Mouse (Mus musculus) layer of hippocampus, postnatal 36 days (tissue): Measurements from ENCODE around the gene Atad2b. TPM values are rescaled to one million over a fixed set of nuclear protein-coding genes. Genes with fewer than 3 reads are reported as not detected.
"Not testable (repeated sequence)": the region's sequence is repeated elsewhere in the genome, so short reads cannot be mapped to it uniquely, and the experiment has no call there.

Source experiments
- DNase-seq, 2 experiments: peaks; one replicate each; pipeline ENCODE4 v3.0.0; 2022
- total RNA-seq, 2 experiments: library from RNA; stranded (reverse); gene quantifications; 2 replicates each; pipeline ENCODE4 v1.2.3; 2021

The Atad2b gene
- total RNA-seq, 2 experiments from 2014 or later, result 36.6 to 38.3 TPM

DNA sequence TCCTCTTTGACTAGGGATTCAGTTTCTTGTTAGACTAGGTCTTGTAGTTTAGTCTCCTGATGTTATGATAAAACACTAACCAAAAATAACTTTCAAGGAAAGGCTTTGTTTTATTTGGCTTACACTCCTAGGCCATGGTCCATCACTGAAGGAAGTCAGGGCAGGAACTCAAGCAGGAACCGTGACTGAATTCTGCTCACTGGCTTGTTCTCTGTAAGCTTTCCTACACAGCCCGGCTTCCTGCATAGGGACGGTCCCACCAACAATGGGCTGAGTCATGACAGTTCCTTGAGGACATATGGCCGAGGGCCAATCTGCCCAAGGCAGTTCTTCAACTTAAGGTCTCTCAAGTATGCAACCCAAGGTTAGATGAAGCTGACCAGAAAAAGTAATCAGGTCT lies 5.4 kb upstream of the Atad2b start:
- DNase-seq, result no peak

DNA sequence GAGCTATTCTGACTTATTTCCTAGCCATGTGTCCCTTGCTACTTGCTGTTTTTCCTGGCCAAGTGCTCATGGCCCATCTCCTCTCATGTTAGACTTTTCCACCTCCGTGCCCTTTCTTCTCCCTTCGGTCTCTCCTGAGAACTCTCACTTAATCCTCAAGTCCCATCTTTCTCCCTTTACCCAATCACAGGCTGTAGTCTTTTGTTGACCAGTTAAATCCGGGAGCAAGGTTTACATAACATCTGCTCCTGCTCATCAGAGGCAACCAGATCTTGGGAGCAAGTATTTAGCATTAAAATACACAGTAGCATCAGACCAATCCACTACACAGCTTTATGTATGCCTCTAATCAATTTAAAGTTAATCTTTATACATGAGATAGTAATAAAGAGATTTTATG lies 2.7 kb upstream of the Atad2b start:
- DNase-seq, result no peak

GRCm38 (mm10) chr12:4914944-4915343 lies 2.2 kb upstream of the Atad2b start:
- no peak for DNase-seq

DNA sequence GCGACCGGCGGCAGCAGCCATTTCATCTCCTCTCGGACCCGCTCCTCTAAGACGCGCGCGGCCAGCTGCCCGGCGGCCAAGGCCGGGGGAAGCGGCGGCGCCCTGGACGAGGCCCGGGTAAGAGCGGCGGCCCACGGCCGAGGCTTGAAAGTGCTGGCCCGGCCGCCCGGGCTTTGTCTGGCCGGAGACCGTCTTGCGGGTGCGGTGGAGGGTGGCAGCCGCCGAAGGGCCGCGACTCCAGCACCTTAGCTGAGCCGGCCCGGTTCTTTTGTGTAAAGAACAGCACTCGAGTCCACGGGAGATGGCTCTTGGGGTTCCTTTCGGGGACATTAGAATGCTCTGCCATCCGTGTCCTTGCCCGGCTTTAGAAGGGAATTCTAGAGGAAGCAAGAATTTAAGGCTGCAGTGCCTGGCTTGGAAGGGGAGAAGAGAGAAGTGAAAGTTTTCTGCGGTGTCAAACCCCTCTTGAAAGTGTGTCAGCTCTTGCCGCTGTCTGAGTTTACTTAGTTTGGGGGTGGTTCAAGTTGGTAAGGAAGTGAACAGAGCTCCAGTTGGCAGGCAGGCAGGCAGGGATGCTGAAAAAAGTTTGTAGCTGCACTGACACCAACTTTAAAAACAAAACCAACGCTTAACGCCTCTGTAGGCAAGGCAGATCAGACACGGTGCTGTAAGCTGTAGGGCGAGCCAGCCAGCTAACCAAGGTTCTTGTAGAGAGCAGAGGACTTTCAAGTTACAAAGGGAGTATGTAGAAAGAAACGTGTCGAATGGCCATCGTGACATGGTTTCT lies 845 bp downstream of the Atad2b start:
- peak in 1 of 2 experiments; percentile 58 for DNase-seq

DNA sequence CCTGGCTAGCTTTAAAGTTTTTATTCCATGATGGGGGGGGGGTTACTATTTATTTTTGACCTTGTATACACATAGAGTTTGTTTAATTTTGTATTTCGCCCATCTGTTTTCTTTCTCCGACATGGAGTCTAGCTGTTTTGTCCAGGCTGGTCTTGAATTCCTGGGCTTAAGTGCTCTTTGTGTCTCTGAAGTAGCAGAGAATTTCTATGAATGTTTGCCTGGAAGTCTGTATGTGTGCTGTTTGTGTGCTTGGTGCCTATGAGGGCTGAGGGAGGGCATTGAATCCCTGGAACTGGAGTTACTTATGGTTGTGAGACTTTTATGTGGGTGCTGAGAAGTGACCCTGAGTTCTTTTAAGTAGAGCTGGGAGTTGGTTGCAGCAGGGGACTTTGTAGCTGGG lies 11.0 kb downstream of the Atad2b start:
- DNase-seq, result no peak

GRCm38 (mm10) chr12:4930820-4931548 lies 13.8 kb downstream of the Atad2b start:
- DNase-seq, result no peak

DNA sequence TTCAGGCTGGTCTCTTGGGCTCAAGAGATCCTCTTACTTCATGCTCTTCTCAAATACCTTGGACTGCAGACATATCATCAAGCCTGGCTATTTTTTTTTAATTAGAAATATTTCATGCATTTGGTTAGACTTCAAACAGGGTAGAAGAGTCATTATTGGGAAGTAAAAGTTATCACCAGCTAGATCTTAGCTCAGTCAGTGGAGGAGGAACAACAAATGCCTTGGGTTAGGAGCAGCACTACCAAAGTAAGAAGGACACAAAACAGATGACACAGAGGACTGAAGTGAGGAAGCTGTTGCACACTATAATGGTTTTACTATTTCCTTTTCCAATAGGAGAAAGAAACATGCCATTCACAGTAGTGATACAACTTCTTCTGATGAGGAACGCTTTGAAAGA lies 35.1 kb downstream of the Atad2b start:
- DNase-seq, result no peak

DNA sequence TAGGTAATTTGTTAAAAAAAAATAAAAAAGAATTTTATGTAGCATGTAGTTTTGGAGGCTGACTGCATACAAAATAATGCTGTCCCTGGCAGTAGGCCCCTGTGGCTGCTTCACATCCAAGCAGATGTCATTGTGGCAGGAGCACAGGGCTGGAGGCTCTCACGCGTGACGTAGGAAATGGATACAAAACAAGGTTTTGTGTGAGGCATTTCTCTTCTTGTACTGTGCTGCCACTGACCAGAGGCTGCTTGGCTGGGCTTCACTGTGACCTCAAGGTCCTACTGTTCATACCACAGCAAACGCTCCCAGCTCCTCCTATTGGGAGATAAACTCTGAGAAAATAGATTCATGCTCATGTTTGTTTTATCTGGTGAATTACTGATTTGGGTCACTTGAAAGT lies 36.0 kb downstream of the Atad2b start:
- DNase-seq, result peak; percentile 10 to 12

DNA sequence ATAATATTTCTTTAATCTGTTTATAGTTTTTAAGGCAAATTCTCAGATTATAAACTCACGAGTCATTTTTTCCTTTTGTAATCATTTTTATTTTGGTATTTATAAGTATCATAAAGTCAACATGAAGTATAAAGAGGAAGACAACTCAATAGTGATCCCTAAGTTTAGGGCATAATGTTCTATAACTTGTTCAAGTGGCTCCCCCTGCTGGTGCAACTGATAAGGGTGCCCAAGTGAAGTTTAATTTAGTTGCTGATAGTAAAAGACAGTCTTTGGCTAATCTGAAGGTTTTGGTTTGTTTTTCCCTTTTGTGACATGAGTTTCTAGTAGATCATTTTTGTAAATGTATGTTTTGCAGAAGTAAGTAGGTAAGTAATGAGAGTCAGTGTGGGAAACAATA lies 55.8 kb downstream of the Atad2b start:
- peak; percentile 31 to 72 for DNase-seq

DNA sequence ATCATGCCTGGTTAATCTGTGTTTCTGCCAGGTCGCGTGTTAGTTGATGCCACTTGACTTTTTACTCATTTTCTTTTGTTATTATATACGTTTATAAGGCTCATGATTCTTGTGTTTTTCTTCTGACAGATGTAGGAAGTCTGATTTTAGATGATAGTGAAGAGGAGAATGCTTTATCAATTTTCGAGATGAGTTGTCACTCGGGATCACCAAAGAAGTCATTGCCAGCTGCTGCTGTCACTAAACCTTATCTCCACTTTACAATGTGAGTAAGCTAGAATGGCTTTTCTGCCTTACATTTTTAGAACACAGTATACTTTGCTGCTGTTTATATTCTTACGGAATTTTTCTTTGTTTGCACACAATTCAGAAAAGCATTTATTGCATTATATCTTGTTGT lies 61.2 kb downstream of the Atad2b start:
- DNase-seq, result no peak

DNA sequence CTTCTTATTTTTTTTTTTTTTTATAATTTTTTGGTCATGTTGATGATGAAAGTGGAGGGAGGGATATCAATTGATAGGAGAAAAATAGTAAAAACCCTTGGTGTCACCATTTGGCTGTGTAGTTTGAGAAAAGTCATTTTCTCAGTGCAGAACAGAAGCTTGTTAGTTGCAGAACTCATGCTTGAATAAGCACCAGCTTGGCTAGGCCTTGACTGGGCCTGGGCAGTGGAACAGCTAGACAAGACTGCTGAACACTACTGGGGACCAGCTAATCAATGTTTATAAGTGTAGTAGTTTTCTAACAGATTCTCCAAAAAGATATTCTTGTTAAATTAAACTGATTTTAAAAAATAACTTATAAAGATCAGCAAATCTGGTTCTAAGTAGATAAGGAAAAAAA lies 79.8 kb downstream of the Atad2b start:
- no peak for DNase-seq

DNA sequence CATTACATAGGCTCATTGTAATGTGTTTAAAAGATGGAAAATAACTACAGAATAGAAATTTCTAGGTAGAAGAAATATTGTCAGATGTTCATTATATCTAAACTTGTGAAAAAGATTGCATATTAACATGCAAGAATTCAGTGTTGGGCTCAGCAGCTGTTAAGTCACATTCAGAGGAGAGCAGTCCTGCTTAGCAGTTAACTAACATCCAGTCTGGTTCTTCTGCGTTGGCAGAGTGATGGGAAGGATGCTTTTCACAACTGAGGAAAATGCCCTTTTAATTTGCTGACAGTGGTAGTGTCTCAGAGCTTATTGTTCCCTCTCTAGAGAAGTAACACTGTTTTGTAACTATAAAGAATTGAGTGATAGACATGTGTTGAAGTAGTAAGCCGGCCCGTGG lies 88.2 kb downstream of the Atad2b start:
- no peak for DNase-seq

- not testable (repeated sequence) for DNase-seq
Measured at GRCm38 (mm10) chr12:5005776-5006175, 88.6 kb downstream of the Atad2b start.

DNA sequence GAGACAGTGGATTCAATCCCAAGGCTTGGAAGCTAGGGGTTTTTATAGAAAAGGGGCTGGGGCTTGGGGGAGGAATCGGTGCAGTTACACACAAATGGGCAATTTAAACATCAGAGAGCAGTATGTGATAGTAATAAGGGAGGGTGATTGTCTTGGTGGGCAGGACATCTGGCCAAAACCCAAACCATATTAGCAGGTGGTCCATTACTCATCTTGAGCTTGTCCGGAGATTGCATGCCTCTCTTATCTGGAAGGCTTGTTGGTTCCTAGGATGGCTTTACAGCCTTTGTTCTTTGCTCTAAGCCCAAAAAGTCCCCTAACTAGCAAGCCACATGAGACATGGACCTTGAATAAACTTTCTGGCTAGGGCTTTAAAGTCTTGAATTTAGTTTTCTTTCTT lies 91.5 kb downstream of the Atad2b start:
- not testable (repeated sequence) for DNase-seq

- DNase-seq, result peak in 1 of 2 experiments; percentile 10
Measured at GRCm38 (mm10) chr12:5025226-5025861, 108.2 kb downstream of the Atad2b start.

DNA sequence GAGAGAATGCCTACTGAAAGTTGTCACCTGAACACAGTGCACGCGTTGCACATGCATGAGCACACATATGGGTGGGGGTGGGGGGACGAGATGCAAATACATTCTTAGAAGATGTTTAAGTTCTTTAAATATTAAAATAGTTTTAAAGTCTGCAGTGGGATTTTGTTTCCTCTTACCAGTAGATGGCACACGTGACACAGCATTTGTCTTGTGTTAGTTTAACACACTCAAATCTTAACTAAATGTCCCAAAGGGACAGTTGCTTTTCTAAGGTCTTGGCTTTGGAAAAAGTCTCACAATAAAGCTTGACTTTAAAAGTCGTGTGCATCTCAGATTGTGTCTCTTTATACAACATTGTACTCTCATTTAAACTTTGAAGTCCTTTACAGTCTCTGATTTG lies 111.9 kb downstream of the Atad2b start:
- DNase-seq, result no peak

GRCm38 (mm10) chr12:5038008-5038407 lies 120.9 kb downstream of the Atad2b start:
- no peak for DNase-seq

DNA sequence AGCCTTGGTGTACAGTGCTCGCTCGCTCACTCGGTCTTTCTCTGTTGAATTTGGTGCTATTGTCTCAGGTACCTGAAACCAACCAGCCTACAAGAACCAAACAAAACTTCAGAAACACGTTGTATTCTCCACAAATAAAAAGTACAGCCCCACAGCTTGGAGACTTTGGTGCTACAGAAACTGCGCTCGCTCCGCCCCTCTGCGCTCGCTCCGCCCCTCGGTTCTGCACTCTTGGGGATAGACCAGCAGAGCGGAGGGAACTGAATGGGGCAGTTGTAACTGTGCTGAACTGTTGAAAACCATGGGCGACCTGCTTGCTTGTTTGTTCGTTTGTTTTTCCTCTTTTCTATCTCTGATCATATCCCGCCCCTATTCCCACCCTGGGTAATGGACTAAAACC lies 127.0 kb downstream of the Atad2b start:
- no peak for DNase-seq

DNA sequence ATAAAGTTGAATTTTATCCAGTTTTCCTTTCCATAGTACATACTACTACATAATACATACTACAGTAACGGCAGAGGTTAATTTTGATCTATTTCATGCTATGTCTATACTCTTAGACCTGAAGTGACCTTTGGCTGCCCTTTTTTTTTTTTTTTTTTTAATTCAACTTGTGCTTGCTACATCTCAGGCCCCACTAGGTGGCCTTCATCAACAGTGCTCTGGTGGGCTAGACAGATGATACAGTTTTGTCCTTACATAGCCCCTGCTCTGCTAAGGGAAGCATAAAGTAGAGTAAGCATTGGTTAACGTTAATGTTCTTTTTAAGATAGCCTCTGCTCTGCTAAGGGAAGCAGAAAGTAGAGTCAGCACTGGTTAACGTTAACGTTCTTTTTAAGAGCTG lies 131.0 kb downstream of the Atad2b start:
- DNase-seq, result no peak

DNA sequence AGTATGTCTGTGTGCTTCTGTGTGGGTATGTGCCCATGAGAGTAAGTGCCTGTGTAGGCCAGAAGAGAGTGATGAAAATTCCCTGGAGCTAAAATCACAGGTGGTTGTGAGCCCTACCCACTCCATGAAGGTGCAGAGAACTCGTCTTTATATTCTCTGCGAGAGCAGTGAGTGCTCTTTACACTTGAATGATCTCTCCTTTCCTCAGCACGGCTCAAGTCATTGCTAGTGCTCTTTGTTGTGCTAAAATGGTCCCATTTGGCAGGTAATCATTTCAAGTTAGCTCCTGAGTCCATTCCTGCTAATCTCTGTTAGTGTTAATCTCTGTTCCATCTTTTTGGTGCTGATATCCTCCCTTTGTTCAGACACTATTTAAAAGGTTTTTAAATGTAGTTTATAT lies 150.4 kb downstream of the Atad2b start:
- no peak for DNase-seq

- DNase-seq, result no peak
Measured at GRCm38 (mm10) chr12:5070131-5070530, 153.0 kb downstream of the Atad2b start.

DNA sequence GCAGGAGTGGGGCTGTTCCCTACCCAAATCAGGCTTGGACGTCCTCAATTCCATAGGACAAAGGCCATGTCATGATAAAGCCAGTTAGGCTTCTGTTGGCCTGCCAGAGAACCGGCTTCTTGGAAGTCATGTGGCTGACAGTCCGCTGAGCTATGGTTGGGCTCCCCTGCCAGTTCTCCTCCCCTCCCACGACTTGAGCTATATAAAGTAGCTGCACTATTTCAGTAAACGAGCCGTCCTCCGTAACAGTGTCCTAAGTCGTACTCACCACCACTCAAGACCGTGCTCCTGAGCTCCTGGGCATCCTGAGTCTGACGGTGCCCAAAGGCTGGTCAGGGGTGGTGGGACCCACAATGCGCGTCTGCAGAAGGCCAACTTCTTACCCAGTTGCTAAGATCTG lies 156.0 kb downstream of the Atad2b start:
- no peak for DNase-seq

DNA sequence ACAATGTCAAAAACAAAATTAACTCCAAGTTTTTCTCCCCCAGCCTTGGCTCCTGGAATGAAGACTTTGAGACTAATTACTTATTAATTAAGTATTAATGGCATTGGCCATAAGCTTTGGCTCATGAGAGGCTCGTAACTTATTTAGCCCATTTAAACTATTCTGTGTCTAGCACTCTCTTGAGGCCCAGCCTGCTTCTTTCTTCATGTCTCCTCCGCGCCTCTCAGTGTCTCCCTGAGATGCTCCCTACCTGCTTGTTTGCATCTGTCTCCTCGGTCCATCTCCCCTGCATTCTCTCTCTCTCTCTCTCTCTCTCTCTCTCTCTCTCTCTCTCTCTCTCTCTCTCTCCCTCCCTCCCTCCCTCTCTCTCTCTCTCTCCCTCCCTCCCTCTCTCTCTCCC lies 164.3 kb downstream of the Atad2b start:
- DNase-seq, result no peak

GRCm38 (mm10) chr12:5084714-5085113 lies 167.6 kb downstream of the Atad2b start:
- DNase-seq, result no peak
